Mouse (Mus musculus) NIH3T3 (cell line): ENCODE data around the gene Muc3a.

ENCODE experiments used
- DNase-seq: peaks from one replicate; pipeline ENCODE4 v3.0.0-alpha.2; 2012; ENCODE audit warnings: low read depth

Gene Muc3a

DNA sequence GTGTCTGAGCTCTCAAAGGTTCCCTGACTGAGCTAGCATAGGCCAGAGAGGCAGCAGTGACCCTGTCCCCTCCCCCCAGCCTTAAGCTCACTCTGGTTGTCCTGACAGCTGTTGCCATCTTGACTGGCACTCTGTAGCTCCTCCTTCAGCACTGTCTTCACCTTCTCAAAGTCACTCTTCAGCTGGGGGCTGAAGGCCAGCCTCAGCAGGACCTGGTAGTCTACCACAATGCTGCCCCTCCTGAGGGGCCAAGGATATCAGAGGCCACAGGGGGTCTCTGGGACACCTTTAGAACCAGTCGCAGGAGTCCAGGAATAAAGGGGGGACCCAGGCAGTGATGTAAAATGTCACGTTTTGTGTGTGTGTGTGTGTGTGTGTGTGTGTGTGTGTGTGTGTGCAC lies at the start of gene Muc3a:
Gene Muc3a, minus strand, starts transcription at position 101 of the 400 bp plus-strand sequence.
- DNase-seq, result no peak

GRCm38 (mm10) chr5:137211114-137211829 lies 917 bp downstream of the Muc3a start:
- DNase-seq, result no peak

DNA sequence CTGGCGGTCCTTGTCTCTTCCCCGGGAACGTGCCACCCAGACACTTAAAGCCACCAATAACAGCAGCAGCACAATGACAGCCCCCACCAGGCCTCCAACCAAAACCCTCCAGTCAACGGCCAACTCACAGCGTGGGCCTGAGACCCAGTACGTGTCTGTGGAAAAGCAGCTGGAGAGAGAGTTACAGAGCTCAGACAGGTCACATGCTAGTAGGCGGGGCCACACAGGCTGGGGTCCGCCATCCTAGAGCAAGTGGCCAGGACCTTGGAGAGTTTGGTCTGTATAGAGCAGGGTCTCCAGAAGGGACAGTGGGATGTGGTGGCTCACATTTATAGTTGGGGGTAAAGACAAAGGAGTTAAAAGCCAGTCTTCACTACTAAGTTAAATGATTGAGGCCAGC lies 1.5 kb downstream of the Muc3a start:
- no peak for DNase-seq

DNA sequence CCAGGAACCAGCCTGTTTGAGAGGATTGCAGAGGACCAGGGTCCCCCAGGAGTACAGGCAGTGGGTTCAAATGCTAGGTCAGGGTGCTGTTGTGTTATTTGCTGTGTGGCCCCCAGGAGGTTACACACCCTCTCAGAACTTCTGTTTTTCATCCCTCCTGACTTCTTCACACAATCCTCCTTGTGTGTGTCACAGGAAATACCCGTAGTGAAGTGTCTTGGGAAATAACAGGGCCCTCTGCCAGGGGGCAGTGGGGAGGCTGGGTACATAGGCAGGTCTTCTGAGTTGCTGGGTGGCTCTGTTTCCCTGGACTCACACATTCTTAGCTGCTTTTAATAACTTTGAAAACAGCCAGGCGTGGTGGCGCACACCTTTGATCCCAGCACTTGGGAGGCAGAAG lies 6.9 kb downstream of the Muc3a start:
- peak; percentile 13 for DNase-seq

DNA sequence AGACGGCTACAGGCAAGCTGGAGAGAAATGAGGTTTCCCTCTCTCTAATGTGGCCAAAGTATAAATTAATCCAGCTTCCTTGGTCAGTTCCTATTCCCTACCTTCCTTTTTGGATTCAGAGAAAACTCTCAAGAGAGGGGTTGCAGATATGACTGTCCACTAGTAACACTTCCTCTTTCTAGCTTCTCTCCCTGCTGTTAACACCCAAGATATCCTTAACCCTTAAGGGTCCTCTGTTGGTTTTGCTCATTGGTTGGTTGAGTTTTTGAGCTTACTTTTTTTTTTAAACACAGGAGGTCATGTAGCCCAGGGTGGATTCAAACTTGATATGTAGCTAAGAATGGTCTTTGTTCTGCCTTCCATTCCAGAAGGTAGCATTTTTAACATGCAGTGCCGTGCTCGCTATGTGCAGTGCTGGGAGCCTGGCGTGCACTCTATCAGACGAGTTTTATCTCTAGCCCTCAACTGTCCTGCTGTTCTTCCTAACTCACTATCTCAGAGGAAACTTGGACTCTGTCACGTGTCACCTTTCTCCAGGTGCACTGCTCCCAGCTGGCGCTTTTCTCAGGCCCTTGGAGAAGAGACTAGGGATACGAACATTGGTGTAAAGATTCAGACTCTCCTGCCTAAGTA lies 17.6 kb downstream of the Muc3a start:
- DNase-seq, result no peak

GRCm38 (mm10) chr5:137193279-137193952 lies 18.8 kb downstream of the Muc3a start:
- no peak for DNase-seq

DNA sequence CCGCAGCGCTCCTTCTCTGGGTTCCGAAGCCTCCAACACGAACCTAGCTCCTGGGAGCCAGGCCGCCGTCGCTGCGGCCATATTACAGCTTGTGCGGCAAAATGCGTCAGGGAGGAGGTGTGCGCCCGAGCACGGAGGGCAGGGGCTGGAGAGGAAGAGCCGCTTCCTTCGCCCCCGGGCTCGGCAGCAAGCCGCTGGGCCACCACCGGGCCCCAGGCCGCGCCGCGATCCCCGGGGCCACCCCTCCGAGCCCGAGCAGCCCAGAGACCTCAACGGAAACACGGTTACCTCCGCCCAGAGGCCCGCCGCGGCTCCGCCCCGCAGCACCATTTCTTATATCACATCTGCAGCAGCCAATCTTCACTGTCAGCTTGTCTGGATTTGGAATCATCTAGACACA lies 22.9 kb downstream of the Muc3a start:
- DNase-seq, result no peak

GRCm38 (mm10) chr5:137185362-137185761 lies 26.8 kb downstream of the Muc3a start:
- DNase-seq, result no peak

- no peak for DNase-seq
These were observed 32.4 kb downstream of the Muc3a start for GRCm38 (mm10) chr5:137179646-137180374.

DNA sequence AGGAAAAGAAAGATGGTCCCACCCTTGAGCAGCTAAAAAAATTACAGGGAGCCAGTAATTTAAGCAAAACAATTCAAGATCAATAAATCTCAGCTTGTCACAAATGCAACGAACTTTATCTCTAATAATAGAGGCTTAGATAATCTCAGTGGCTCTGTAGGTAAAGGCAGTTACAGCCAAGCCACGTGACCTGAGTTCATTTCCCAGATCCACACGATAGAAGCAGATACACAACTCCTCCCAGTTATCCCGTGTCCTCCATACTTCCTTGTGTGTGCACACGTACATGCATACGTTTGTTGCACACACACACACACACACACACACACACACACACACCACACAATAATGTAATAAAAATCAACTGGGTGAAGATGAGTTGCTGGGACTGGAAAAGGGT lies 38.2 kb downstream of the Muc3a start:
- DNase-seq, result no peak

- DNase-seq, result no peak
These were observed 39.6 kb downstream of the Muc3a start for GRCm38 (mm10) chr5:137172591-137172990.

DNA sequence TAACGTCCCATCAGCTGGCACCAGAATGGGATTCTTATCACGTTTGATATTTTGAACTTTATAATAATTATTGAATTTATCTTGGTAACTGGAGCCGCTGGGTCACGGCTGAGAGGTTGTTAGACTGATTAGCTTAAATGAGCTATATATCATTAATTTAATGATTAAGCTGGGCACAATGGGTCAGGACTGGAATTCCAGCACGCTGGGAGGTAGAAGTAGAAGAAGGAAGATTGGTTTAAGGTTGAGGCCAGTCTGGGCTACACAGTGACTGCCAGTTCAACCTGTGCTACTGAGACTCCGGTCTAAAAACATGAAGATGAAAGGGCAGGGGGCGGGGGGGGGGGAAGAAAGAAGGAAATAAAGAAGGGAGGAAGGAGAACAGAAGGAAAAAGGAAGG lies 40.7 kb downstream of the Muc3a start:
- no peak for DNase-seq

GRCm38 (mm10) chr5:137170836-137171380 lies 41.3 kb downstream of the Muc3a start:
- DNase-seq, result no peak

GRCm38 (mm10) chr5:137167539-137167938 lies 44.6 kb downstream of the Muc3a start:
- DNase-seq, result no peak

DNA sequence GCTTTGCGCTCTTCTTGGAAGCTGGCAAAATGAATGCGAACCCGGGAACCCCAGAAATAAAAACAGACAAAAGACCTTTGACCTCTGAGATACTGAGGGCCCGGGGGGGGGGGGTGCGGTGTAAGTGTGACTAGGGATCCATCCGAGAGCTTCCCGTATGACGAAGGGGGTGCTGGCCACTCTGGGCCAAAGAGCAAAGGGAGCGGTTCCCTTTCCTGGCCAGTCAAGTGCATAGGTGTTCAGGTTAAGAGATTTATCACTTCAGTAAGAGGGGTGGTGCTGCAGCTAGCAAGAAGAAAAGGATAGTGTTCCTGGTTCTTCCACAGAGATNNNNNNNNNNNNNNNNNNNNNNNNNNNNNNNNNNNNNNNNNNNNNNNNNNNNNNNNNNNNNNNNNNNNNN lies 46.2 kb downstream of the Muc3a start:
- DNase-seq, result no peak

- no peak for DNase-seq
These were observed 50.3 kb downstream of the Muc3a start for GRCm38 (mm10) chr5:137161853-137162252.

GRCm38 (mm10) chr5:137159461-137159860 lies 52.7 kb downstream of the Muc3a start:
- peak; percentile 47 for DNase-seq
